Mouse (Mus musculus) layer of hippocampus, postnatal 36 days (tissue): ENCODE results near the gene Qsox1. TPM values are rescaled to one million over a fixed set of nuclear protein-coding genes. Genes with fewer than 3 reads are reported as not detected.

Experiments
- DNase-seq, 2 experiments: peaks; one replicate each; pipeline ENCODE4 v3.0.0; 2022
- total RNA-seq, 2 experiments: library from RNA; stranded (reverse); gene quantifications; 2 replicates each; pipeline ENCODE4 v1.2.3; 2021

Gene Qsox1
- 10 to 100 TPM; 28.0 to 30.4 TPM for total RNA-seq

GRCm38 (mm10) chr1:155812581-155813499 is at the start of gene Qsox1:
TSS of gene Qsox1 (minus strand) at chr1:155812889.
- peak; percentile 81 to 82 for DNase-seq

DNA sequence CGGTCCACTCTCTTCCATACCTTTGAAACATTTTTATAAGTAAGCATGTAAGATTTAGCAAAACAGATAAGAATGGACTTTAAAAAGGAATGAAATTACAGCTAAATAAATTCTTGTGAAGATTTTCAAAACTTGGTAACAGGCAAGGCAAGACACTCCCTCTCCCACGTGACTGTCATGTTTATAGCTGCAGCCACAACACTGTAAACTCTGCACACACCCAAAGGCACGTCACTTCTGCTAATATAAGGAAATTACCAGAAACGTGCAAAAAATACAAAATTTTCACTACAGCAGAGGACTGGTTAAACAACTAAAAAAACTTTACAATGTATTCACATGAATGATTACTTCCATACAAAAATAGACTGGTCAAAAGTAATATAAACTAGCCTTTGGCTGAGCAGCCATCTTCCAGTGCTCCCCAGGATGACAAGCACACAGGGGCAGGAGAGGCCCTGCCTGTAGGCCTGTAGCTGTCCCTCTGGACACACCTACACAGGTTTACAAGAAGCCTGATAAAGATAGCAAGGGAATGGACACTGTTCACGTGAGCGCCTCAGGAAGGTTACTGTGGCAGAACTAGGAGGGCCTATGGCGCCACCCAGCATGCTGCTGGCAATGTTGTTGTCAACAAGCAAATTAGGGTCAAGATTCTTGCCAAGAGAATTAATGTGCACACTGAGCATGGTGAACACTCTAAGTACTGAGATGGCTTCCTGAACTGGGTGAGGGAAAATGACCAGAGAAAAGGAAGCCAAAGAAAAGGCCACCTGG is 42.4 kb upstream of the Qsox1 start:
- DNase-seq: no peak

GRCm38 (mm10) chr1:155853009-155853408 is 40.3 kb upstream of the Qsox1 start:
- no peak for DNase-seq

- DNase-seq: no peak
Measured at GRCm38 (mm10) chr1:155844235-155844634, 31.5 kb upstream of the Qsox1 start.

GRCm38 (mm10) chr1:155843538-155843937 is 30.8 kb upstream of the Qsox1 start:
- no peak for DNase-seq

DNA sequence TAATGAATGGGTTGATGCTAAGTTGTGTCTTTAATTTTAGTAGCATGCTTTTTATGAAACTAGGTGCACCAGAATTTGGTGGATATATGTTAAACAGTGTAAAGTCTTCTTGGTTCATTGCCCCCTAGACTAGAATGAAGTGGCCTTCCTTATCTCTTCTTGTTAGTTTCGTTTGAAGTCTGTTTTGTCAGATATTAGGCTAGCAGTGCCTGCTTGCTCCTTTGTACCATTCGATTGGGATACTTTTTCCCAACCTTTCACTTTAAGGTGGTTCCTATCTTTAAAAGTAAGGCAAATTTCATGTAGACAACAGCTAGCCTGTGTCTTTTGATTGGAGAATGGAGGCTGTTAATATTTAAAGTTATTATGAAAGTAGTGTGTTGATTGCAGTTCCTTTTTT is 23.0 kb upstream of the Qsox1 start:
- DNase-seq: no peak

GRCm38 (mm10) chr1:155833610-155834009 is 20.9 kb upstream of the Qsox1 start:
- no peak for DNase-seq

DNA sequence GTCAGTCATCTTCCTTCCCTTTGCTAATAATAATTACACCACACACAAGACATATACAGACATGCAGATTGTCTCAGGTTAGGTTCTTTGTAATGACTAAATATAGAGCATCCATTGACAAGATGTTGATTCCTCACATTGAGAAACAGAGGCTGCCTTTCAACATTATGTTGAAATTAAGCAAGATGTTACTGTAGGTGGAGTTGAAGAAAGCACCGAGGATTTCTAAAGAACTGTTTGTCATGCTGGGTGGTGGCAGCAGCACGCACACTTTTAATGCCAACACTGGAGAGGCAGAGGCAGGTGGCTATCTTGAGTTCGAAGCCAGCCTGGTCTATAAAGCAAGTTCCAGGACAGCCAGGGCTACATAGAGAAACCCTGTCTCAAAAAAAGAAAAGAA is 19.3 kb upstream of the Qsox1 start:
- no peak for DNase-seq

DNA sequence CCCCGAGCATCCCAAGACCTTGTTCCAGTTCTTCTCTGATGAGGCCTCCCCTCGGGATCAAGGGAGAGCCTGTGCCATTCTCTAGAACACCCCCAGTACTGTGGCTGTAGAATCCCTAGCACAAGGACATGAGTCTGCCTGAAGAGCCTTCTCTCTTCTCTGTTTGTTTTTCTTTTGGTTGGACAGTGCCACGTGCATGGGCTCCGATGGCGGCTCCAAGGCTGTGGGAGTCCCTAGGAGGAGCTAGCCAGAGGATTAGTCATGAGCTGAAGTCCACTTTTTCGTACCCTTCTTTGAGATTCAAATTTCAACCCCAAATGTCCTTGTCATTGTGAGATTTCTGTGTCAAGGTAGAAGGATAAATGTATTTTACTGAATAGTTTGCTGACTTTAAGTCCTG is 18.2 kb upstream of the Qsox1 start:
- DNase-seq: no peak

DNA sequence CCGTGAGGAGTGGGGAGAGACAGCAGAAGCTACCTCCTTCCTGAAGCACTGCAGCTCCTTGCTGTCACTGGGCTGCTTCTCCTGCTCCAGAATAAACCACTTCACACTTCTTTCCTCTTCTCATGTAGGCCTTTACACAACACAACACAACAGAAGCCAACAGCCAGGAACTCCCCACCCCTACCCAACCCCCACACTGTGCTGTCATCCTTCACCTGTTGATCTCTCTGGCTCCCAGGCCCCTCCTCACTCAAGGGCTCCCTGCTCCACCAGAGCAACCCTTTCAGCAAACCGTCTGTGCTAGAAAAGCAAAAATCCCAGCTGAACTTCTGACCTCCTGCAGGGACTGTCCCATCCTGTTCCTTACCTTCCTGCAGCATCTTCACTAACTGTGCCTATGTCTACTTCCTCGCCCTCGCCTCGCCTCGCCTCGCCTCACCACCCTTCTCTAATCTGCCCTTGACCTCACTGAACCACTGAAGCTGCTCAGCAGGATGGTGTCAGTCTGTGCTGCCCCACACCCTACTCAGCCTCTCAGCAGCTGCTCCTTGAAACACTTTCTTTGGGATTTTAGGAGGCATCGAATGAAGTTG is 15.1 kb upstream of the Qsox1 start:
- DNase-seq: no peak

GRCm38 (mm10) chr1:155826803-155827395 is 14.2 kb upstream of the Qsox1 start:
- DNase-seq: no peak

- no peak for DNase-seq
Measured at GRCm38 (mm10) chr1:155825940-155826716, 13.4 kb upstream of the Qsox1 start.

GRCm38 (mm10) chr1:155820646-155821045 is 8.0 kb upstream of the Qsox1 start:
- DNase-seq: no peak

- DNase-seq: no peak
Measured at GRCm38 (mm10) chr1:155816167-155816566, 3.5 kb upstream of the Qsox1 start.

DNA sequence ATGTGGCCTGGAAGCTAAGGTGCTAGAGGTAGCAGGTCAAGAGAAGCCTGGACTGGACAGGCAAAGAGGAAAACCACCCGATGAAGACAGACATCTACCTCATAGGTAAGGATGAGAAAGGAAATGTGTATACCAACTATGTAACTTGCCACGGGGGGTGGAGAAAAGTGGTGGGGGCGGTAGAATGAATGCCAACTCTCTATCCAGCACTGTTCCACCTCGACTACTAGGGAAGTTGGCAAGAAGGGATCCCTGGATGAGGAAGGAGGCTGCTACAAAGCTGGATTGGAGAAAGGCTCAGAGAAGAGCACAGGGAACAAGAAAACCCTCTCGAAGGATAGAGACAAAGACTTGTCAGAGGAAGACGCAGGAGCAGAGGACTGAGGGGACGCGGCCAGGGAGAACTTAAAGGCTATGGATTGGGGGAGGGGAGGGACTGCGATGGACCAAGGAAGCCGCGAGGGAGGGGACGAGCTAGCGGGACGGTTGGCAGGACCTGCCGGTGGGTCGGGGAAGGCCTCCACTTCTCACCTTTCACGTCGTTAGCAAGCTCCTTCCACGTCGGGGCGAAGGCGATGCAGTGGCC is 601 bp downstream of the Qsox1 start:
- DNase-seq: no peak

- DNase-seq: no peak
Measured at GRCm38 (mm10) chr1:155810616-155811015, 2.1 kb downstream of the Qsox1 start.

- peak in 1 of 2 experiments; percentile 20 for DNase-seq
Measured at GRCm38 (mm10) chr1:155809706-155810442, 2.8 kb downstream of the Qsox1 start.

- no peak for DNase-seq
Measured at GRCm38 (mm10) chr1:155808261-155808660, 4.4 kb downstream of the Qsox1 start.

DNA sequence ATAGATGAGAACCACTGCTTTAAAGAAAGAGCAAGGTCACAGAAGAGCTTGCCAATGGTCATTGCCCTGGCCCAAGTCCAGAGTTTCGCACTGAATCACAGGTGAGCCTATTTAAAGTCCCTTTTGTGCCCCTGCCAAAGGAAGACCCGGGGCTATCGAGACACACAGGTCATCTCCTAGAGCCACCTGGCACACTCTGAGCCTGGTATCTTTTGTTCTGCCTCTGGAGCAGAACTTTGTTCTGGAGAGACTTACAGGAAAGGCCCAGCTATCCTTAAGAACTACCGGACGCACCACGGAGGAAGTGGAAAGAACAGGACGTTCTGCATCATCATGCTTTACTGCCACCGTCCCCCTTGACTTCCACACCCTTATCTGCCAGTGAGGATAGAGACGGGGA is 7.1 kb downstream of the Qsox1 start:
- no peak for DNase-seq
